Mouse (Mus musculus): Measurements from ENCODE around the gene Nell2. TPM values are rescaled to one million over a fixed set of nuclear protein-coding genes. Genes with fewer than 3 reads are reported as not detected.

Gene Nell2
- polyA plus RNA-seq, 1 experiment from 2014 or later: 203 TPM

- Histone ChIP-seq H3K4me2 (no peak overlapping the region), H3K27ac (0 out of 2 replicates have a peak overlapping the region, but pooled peaks have one; percentile 20)
- no peak for ATAC-seq (replicated peaks)
Observed at GRCm38 (mm10) chr15:95193661-95194280, 334.6 kb downstream of the Nell2 start.

GRCm38 (mm10) chr15:95192951-95193350 lies 335.4 kb downstream of the Nell2 start:
- peaks cover 3% of the 10 kb centered on the region; the same call in 1 of the 2 replicates for H3K4me1 ChIP-seq
- no peaks in the 10 kb centered on the region for H3K36me3 ChIP-seq (replicated peaks)
- no peak overlapping the region for H3K4me3 ChIP-seq
- H3K9me3 ChIP-seq: no peaks in the 10 kb centered on the region
- H3K4me2 ChIP-seq: no peak overlapping the region
- no peak overlapping the region for H3K9ac ChIP-seq
- no peak for ATAC-seq (replicated peaks)
- no peaks in the 10 kb centered on the region for H3K27me3 ChIP-seq (replicated peaks)
- no peak overlapping the region for H3K27ac ChIP-seq
- WGBS: 80% methylated on average over 8 of the region's 8 CpGs

More at GRCm38 (mm10) chr15:95193661-95194280, 334.6 kb downstream of the Nell2 start:
- 58% methylated on average over 9 of the region's 9 CpGs for WGBS
- Histone ChIP-seq H3K27me3 (replicated peaks) (no peaks in the 10 kb centered on the region), H3K36me3 (replicated peaks) (no peaks in the 10 kb centered on the region), H3K9me3 (no peaks in the 10 kb centered on the region), H3K9ac (no peak overlapping the region), H3K4me3 (no peak overlapping the region), H3K4me1 (peaks cover 3% of the 10 kb centered on the region; the same call in 1 of the 2 replicates)

- no peak overlapping the region for H3K4me2 ChIP-seq
Observed at GRCm38 (mm10) chr15:95186226-95186625, 342.1 kb downstream of the Nell2 start.

GRCm38 (mm10) chr15:95185419-95185818 lies 342.9 kb downstream of the Nell2 start:
- peaks cover 10% of the 10 kb centered on the region; the same call in 1 of the 2 replicates for H3K4me1 ChIP-seq
- no peaks in the 10 kb centered on the region for H3K9me3 ChIP-seq
- no peak for ATAC-seq (replicated peaks)
- WGBS: 61% methylated on average over 9 of the region's 9 CpGs
- no peak overlapping the region for H3K9ac ChIP-seq
- no peaks in the 10 kb centered on the region for H3K27me3 ChIP-seq (replicated peaks)
- no peak overlapping the region for H3K27ac ChIP-seq
- H3K4me2 ChIP-seq: no peak overlapping the region
- H3K36me3 ChIP-seq (replicated peaks): no peaks in the 10 kb centered on the region
- H3K4me3 ChIP-seq: no peak overlapping the region

More at GRCm38 (mm10) chr15:95186226-95186625, 342.1 kb downstream of the Nell2 start:
- no peaks in the 10 kb centered on the region for H3K27me3 ChIP-seq (replicated peaks)
- WGBS: 69% methylated on average over 10 of the region's 10 CpGs
- no peaks in the 10 kb centered on the region for H3K36me3 ChIP-seq (replicated peaks)
- H3K27ac ChIP-seq: no peak overlapping the region
- no peak for ATAC-seq (replicated peaks)
- H3K4me1 ChIP-seq: peaks cover 10% of the 10 kb centered on the region; the same call in 1 of the 2 replicates
- no peak overlapping the region for H3K9ac ChIP-seq
- H3K9me3 ChIP-seq: no peaks in the 10 kb centered on the region
- no peak overlapping the region for H3K4me3 ChIP-seq

- ATAC-seq (replicated peaks): no peak
Observed at GRCm38 (mm10) chr15:95183450-95183849, 344.9 kb downstream of the Nell2 start.

GRCm38 (mm10) chr15:95156828-95157227 lies 371.5 kb downstream of the Nell2 start:
- no peak overlapping the region for H3K4me3 ChIP-seq
- no peak overlapping the region for H3K27ac ChIP-seq
- no peaks in the 10 kb centered on the region for H3K4me1 ChIP-seq
- H3K4me2 ChIP-seq: no peak overlapping the region
- no peaks in the 10 kb centered on the region for H3K27me3 ChIP-seq (replicated peaks)
- ATAC-seq (replicated peaks): no peak
- no peaks in the 10 kb centered on the region for H3K36me3 ChIP-seq (replicated peaks)
- WGBS: 62% methylated on average over 3 of the region's 3 CpGs
- H3K9me3 ChIP-seq: no peaks in the 10 kb centered on the region
- H3K9ac ChIP-seq: no peak overlapping the region

More at GRCm38 (mm10) chr15:95183450-95183849, 344.9 kb downstream of the Nell2 start:
- 64% methylated on average over 5 of the region's 5 CpGs for WGBS
- Histone ChIP-seq H3K36me3 (replicated peaks) (no peaks in the 10 kb centered on the region), H3K27ac (no peak overlapping the region), H3K4me2 (no peak overlapping the region), H3K27me3 (replicated peaks) (no peaks in the 10 kb centered on the region), H3K9me3 (no peaks in the 10 kb centered on the region), H3K9ac (no peak overlapping the region), H3K4me1 (peaks cover 10% of the 10 kb centered on the region; the same call in 1 of the 2 replicates), H3K4me3 (no peak overlapping the region)

GRCm38 (mm10) chr15:95145118-95145517 lies 383.2 kb downstream of the Nell2 start:
- WGBS: 85% methylated on average over 2 of the region's 2 CpGs
- ATAC-seq (replicated peaks): no peak
- no peaks in the 10 kb centered on the region for H3K36me3 ChIP-seq (replicated peaks)
- H3K27me3 ChIP-seq (replicated peaks): no peaks in the 10 kb centered on the region
- no peak overlapping the region for H3K4me3 ChIP-seq
- no peaks in the 10 kb centered on the region for H3K4me1 ChIP-seq
- H3K27ac ChIP-seq: no peak overlapping the region
- no peaks in the 10 kb centered on the region for H3K9me3 ChIP-seq
- H3K9ac ChIP-seq: no peak overlapping the region
- no peak overlapping the region for H3K4me2 ChIP-seq

GRCm38 (mm10) chr15:95144131-95144530 lies 384.2 kb downstream of the Nell2 start:
- Histone ChIP-seq H3K9ac (no peak overlapping the region), H3K4me3 (no peak overlapping the region), H3K4me2 (no peak overlapping the region), H3K27ac (no peak overlapping the region), H3K9me3 (no peaks in the 10 kb centered on the region), H3K27me3 (replicated peaks) (no peaks in the 10 kb centered on the region), H3K36me3 (replicated peaks) (no peaks in the 10 kb centered on the region), H3K4me1 (no peaks in the 10 kb centered on the region)
- no peak for ATAC-seq (replicated peaks)
- WGBS: 88% methylated on average over 2 of the region's 2 CpGs

GRCm38 (mm10) chr15:95138709-95139409 lies 389.5 kb downstream of the Nell2 start:
- Histone ChIP-seq H3K4me3 (no peak overlapping the region), H3K4me2 (no peak overlapping the region), H3K4me1 (peaks cover 5% of the 10 kb centered on the region; the same call in 1 of the 2 replicates), H3K9me3 (no peaks in the 10 kb centered on the region), H3K36me3 (replicated peaks) (no peaks in the 10 kb centered on the region), H3K9ac (no peak overlapping the region), H3K27me3 (replicated peaks) (no peaks in the 10 kb centered on the region), H3K27ac (no peak overlapping the region)
- WGBS: 79% methylated on average over 12 of the region's 12 CpGs
- no peak for ATAC-seq (replicated peaks)

GRCm38 (mm10) chr15:95137018-95137810 lies 391.1 kb downstream of the Nell2 start:
- peaks cover 5% of the 10 kb centered on the region; the same call in 1 of the 2 replicates for H3K4me1 ChIP-seq
- no peak overlapping the region for H3K9ac ChIP-seq
- no peaks in the 10 kb centered on the region for H3K36me3 ChIP-seq (replicated peaks)
- ATAC-seq (replicated peaks): no peak
- H3K4me3 ChIP-seq: no peak overlapping the region
- no peaks in the 10 kb centered on the region for H3K9me3 ChIP-seq
- WGBS: 45% methylated on average over 10 of the region's 10 CpGs
- H3K27me3 ChIP-seq (replicated peaks): no peaks in the 10 kb centered on the region
- no peak overlapping the region for H3K4me2 ChIP-seq
- H3K27ac ChIP-seq: no peak overlapping the region

GRCm38 (mm10) chr15:95135926-95136609 lies 392.3 kb downstream of the Nell2 start:
- Histone ChIP-seq H3K4me2 (no peak overlapping the region), H3K27ac (no peak overlapping the region), H3K36me3 (replicated peaks) (no peaks in the 10 kb centered on the region), H3K9ac (no peak overlapping the region), H3K4me3 (no peak overlapping the region), H3K4me1 (peaks cover 5% of the 10 kb centered on the region; the same call in 1 of the 2 replicates), H3K27me3 (replicated peaks) (no peaks in the 10 kb centered on the region), H3K9me3 (no peaks in the 10 kb centered on the region)
- 86% methylated on average over 17 of the region's 17 CpGs for WGBS
- ATAC-seq (replicated peaks): peak; percentile 70

GRCm38 (mm10) chr15:95131401-95131800 lies 397.0 kb downstream of the Nell2 start:
- H3K27ac ChIP-seq: no peak overlapping the region
- no peak overlapping the region for H3K4me3 ChIP-seq
- H3K36me3 ChIP-seq (replicated peaks): no peaks in the 10 kb centered on the region
- H3K4me1 ChIP-seq: no peaks in the 10 kb centered on the region
- no peak overlapping the region for H3K9ac ChIP-seq
- H3K9me3 ChIP-seq: no peaks in the 10 kb centered on the region
- ATAC-seq (replicated peaks): no peak
- H3K27me3 ChIP-seq (replicated peaks): no peaks in the 10 kb centered on the region
- 67% methylated on average over 4 of the region's 4 CpGs for WGBS
- no peak overlapping the region for H3K4me2 ChIP-seq
